Mouse (Mus musculus) stomach, embryonic 15.5 days (tissue): Measurements from ENCODE around the gene Nomo1. TPM values are rescaled to one million over a fixed set of nuclear protein-coding genes. Genes with fewer than 3 reads are reported as not detected.

ENCODE experiments used
- ATAC-seq: fragments of 200-750 bp; cut with Nextera tagmentation; 2 replicates; pipeline ENCODE4 v1.8.0; 2017; ENCODE audit warnings: low read depth, moderate number of reproducible peaks, moderate TSS enrichment; ENCODE audit not compliant: insufficient read depth, low FRiP score
- H3K27ac ChIP-seq: fragments of 300-500 bp; sonication (generic); 2 replicates; pipeline ENCODE4 v1.5.1; 2015; ENCODE audit warnings: mild to moderate bottlenecking, inconsistent platforms
- H3K27me3 ChIP-seq: fragments of 300-500 bp; sonication (generic); replicated peaks from 2 replicates; pipeline ENCODE4 v1.6.1; 2015; ENCODE audit warnings: inconsistent platforms
- H3K36me3 ChIP-seq: fragments of 300-500 bp; sonication (generic); 2 replicates; pipeline ENCODE4 v1.6.1; 2015; ENCODE audit warnings: inconsistent platforms
- H3K4me1 ChIP-seq: fragments of 300-500 bp; sonication (generic); 2 replicates; pipeline ENCODE4 v1.6.1; 2015; ENCODE audit warnings: inconsistent platforms
- H3K4me2 ChIP-seq: fragments of 300-500 bp; sonication (generic); 2 replicates; pipeline ENCODE4 v1.6.1; 2015; ENCODE audit warnings: mild to moderate bottlenecking, inconsistent platforms
- H3K4me3 ChIP-seq: fragments of 300-500 bp; sonication (generic); replicated peaks from 2 replicates; pipeline ENCODE4 v1.5.1; 2015; ENCODE audit warnings: inconsistent platforms
- H3K9ac ChIP-seq: fragments of 300-500 bp; sonication (generic); 2 replicates; pipeline ENCODE4 v1.6.1; 2015; ENCODE audit warnings: inconsistent platforms
- H3K9me3 ChIP-seq: fragments of 300-500 bp; sonication (generic); 2 replicates; pipeline ENCODE4 v1.6.1; 2016; ENCODE audit warnings: inconsistent platforms
- WGBS: fragments of 180-500 bp; shearing (Covaris S2); methylation state at CpG from one replicate; pipeline ENCODE4 v1.1.7; 2015; 5-methylcytosine and 5-hydroxymethylcytosine counted together
- polyA plus RNA-seq: library from polyadenylated mRNA; unstranded; fragments of >200 nt; fragmentation: Nextera tagmentation; extraction: Ambion mirVana; gene quantifications from 2 replicates; pipeline ENCODE4 v1.2.1, GENCODE M21; 2015

Gene Nomo1
- polyA plus RNA-seq, 1 experiment from 2014 or later = 44.7 TPM

DNA sequence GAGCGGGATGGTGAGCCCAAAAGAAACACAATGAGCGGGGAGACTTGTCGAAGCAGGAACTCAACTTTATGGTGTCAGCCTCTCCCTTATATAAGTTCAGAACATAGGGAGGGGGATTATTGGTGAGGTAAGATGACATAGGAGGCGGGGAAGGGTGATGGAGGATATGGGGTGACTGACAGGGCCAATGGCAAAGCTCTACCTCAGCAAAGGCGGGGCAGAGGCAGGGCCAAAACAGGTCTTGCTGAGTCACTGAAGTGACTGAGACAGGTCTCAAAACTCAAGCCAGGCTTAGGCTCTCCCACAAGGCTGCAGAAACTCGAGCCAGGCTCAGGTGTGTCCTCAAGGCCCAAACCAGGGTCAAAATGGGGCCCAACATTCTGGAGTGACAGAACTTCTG, 52.9 kb downstream of the Nomo1 start:
- Histone ChIP-seq H3K27me3 (no peaks in the 10 kb centered on the region), H3K9me3 (no peaks in the 10 kb centered on the region), H3K4me2 (no peak overlapping the region), H3K27ac (no peak overlapping the region), H3K9ac (no peak overlapping the region), H3K36me3 (peaks cover 20% of the 10 kb centered on the region; the same call in 1 of the 2 replicates), H3K4me3 (no peak overlapping the region), H3K4me1 (peaks cover 8% of the 10 kb centered on the region; the same call in 1 of the 2 replicates)
- ATAC-seq = no peak
- 80% methylated on average over 6 of the region's 6 CpGs for WGBS

DNA sequence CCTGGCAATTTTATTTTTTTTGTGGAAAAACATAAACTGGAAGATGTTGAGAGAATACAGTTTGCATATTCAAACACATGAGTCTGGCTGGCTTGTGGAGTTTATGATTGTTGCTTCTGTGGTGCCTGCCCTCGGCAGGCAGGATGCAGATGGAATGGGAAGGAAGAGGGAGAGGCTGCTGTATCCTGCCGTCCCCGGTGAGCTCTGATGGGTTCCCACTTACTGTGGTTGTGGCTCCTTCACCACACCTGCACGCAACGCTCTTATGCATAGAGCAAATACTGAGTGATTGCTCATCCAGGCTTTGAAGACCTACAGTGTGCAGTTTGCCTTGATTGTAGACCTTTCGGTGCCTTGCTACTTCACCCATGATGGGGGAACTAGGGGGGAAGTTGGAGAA, 54.7 kb downstream of the Nomo1 start:
- no peak for ATAC-seq
- Histone ChIP-seq H3K27ac (no peak overlapping the region), H3K27me3 (no peaks in the 10 kb centered on the region), H3K4me1 (peaks cover 8% of the 10 kb centered on the region; the same call in 1 of the 2 replicates), H3K9me3 (no peaks in the 10 kb centered on the region), H3K4me3 (no peak overlapping the region), H3K9ac (no peak overlapping the region), H3K36me3 (peaks cover 9% of the 10 kb centered on the region; the same call in 1 of the 2 replicates), H3K4me2 (no peak overlapping the region)
- 84% methylated on average over 6 of the region's 6 CpGs for WGBS

DNA sequence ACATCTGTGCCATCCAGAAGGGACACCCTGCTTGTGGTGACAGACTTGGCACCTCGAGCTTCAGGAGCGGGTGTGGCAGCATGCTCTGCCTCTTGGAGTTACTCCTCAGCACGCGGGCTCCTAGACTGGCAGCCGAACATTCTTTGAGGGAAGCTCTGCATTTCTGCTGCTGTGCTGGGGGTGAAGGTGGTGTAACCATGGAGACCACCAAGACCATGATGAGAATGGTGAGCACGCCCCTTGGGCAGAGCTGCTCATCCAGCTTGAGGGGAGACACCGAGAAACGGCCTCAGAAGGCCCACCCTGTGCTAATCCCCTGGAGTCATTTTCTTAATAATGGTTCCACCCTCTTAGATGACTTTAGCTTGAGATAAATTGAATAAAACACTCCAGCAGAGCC, 59.3 kb downstream of the Nomo1 start:
- no peaks in the 10 kb centered on the region for H3K4me1 ChIP-seq

DNA sequence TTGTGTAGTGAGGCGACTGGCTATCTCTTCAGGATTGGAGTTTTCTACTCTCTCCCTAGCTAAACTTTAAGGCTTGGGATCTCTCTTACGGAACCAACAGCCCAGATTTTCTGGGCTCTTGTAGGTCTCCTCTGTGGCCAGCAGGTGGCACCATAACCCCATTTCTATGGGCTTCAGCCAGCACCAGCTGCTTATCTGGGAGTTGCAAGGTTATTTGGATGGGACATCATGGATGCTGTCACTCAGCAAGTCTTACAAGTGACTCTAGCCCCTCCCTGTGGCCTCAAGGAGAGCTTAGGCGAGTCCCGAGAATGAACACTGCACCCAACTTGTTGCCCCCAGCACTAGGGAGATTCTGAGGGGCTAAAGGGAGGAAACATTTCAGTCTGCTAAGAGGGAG, 62.6 kb downstream of the Nomo1 start:
- Histone ChIP-seq H3K4me2 (no peak overlapping the region), H3K9ac (no peak overlapping the region), H3K36me3 (no peaks in the 10 kb centered on the region), H3K4me1 (no peaks in the 10 kb centered on the region), H3K27me3 (peaks cover 4% of the 10 kb centered on the region; the same call in 1 of the 2 replicates), H3K27ac (no peak overlapping the region), H3K9me3 (no peaks in the 10 kb centered on the region), H3K4me3 (no peak overlapping the region)
- ATAC-seq = no peak
- 3% methylated on average over 4 of the region's 4 CpGs for WGBS

More for the DNA sequence above, 59.3 kb downstream of the Nomo1 start:
- H3K27ac ChIP-seq = no peak overlapping the region
- H3K9ac ChIP-seq = no peak overlapping the region
- peaks cover 4% of the 10 kb centered on the region; the same call in 1 of the 2 replicates for H3K27me3 ChIP-seq
- H3K9me3 ChIP-seq = no peaks in the 10 kb centered on the region
- WGBS = 55% methylated on average over 8 of the region's 8 CpGs
- H3K4me2 ChIP-seq = no peak overlapping the region
- H3K36me3 ChIP-seq = no peaks in the 10 kb centered on the region
- H3K4me3 ChIP-seq = no peak overlapping the region
- no peak for ATAC-seq

DNA sequence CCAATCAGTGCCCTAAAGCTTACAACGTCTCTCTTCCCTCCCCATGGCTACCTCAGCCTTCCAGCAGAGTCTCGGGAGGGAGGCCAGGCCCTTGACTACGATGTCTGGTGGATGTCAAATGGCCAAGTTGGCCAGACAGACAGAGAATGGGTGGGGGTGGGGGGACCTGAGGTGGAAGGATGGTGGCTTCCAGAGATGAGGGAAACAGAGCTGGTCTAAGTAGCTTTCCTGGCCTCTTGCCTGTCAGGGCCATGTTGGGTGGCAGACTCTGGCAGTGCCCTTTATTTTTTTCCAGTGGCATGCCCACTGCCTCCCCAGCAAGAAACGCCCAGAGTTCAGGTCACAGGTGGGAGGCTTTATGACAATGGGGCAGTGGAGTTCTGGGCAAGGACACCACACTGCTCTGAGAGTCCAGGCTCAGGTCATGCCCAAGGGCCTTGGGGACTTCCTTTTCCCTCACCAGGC, 63.9 kb downstream of the Nomo1 start:
- no peak overlapping the region for H3K4me2 ChIP-seq
- H3K36me3 ChIP-seq = no peaks in the 10 kb centered on the region
- H3K27me3 ChIP-seq = peaks cover 4% of the 10 kb centered on the region; the same call in 1 of the 2 replicates
- H3K27ac ChIP-seq = no peak overlapping the region
- WGBS = 56% methylated on average over 4 of the region's 4 CpGs
- H3K9me3 ChIP-seq = no peaks in the 10 kb centered on the region
- no peaks in the 10 kb centered on the region for H3K4me1 ChIP-seq
- no peak overlapping the region for H3K4me3 ChIP-seq
- H3K9ac ChIP-seq = no peak overlapping the region
- ATAC-seq = no peak

DNA sequence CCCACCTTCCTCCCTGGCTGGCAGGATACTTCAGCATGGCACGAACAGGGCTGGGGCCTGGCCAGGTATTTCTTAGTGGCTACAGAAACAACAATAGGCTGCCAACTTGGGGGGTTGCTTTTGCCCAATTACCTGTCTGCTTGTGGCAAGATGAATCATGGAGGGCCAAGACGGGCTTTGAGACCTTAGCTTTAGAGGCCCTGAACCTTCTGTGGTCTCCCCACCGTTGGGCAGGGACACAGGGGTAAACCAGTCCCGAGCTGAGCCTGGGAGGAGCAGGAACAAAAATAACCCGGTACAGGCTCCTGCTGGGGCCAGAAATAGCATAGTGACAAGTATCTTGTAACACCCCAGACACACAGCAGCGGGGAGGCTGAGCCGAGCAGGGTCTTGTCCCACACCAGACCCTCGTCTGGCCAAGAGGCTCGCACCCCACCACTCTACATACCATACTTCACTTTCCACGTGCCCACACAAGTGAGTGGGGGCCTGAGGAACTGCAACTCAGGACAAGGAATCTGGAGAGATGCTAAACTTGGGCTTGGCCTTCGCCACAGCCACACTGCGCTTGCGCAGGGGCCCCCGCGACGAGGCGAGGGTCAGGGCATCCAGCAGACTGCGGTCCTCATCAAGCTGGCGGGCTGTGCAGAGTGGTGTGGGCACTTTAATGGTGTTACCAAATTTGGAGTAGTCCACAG, 64.9 kb downstream of the Nomo1 start:
- 78% methylated on average over 19 of the region's 19 CpGs for WGBS
- H3K4me2 ChIP-seq = 0 out of 2 replicates have a peak overlapping the region, but pooled peaks have one; percentile 9
- no peaks in the 10 kb centered on the region for H3K9me3 ChIP-seq
- H3K27ac ChIP-seq = no peak overlapping the region
- ATAC-seq = no peak
- H3K4me1 ChIP-seq = no peaks in the 10 kb centered on the region
- H3K4me3 ChIP-seq = no peak overlapping the region
- no peaks in the 10 kb centered on the region for H3K36me3 ChIP-seq
- H3K27me3 ChIP-seq = peaks cover 4% of the 10 kb centered on the region; the same call in 1 of the 2 replicates
- no peak overlapping the region for H3K9ac ChIP-seq

DNA sequence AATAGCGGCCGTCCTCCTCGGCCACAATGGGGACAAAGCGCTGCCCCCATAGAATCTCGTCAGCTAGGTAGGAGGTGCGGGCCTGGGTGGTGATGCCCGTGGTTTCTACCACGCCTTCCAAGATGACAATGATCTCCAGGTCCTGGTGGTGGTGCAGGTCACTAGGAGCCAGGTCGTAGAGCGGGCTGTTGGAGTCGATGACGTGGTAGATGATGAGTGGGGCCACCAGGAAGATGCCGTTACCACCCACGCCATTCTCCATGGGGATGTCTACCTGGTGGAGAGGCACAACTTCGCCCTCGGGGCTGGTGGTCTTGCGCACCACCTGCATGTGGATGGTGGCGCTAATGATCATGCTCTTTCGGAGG, 65.4 kb downstream of the Nomo1 start:
- no peaks in the 10 kb centered on the region for H3K4me1 ChIP-seq
- H3K9me3 ChIP-seq = no peaks in the 10 kb centered on the region
- no peaks in the 10 kb centered on the region for H3K36me3 ChIP-seq
- no peak overlapping the region for H3K9ac ChIP-seq
- no peak overlapping the region for H3K4me3 ChIP-seq
- ATAC-seq = no peak
- peaks cover 4% of the 10 kb centered on the region; the same call in 1 of the 2 replicates for H3K27me3 ChIP-seq
- H3K27ac ChIP-seq = no peak overlapping the region
- 91% methylated on average over 19 of the region's 19 CpGs for WGBS
- no peak overlapping the region for H3K4me2 ChIP-seq

DNA sequence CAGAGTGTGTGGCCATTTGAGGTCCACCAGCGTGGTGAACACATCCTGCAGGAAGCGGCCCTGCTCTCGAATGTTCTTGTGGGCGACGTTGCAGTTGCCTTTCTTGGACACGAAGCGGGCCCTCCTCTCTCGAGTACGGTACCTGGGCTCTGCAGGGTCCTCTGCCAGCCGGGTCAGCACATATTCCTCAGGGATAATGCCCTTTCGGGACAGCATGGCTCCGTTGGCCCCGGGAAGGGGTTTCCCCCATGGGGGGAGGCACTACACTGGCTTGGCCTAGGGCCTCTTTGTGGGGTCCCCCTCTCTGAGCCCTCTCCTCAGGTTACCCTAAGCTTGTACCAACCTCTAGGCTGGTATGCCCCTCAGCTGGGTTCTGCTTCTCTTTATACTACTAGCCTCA, 66.2 kb downstream of the Nomo1 start:
- peak overlapping the region; percentile 83 for H3K4me2 ChIP-seq

DNA sequence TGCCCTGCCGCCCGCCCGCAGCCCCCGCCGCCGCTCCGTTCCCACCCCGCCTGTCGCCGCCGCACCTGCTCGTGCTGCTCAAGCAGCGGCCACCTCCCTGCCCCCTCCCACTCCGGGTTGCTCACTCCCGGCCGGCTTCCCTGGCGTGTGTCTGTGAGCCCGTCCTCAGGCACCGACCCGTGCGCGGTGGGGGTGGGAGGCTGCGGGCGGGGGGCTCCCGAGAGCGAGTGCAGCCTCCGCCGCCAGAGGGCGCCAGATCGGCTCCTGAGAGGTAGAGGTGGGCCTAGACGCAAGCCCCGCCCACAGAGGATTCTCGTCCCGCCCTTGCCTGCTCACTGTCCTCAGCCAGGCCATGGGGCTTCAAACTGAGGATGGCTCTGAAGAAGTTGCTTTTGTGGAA, 67.1 kb downstream of the Nomo1 start, which contains the start of gene Kcnj11:
Gene Kcnj11, minus strand, starts transcription at position 202 of the 400 bp plus-strand sequence.
- Histone ChIP-seq H3K9ac (no peak within 1 kb of the TSS), H3K4me3 (peak within 1 kb of the TSS; percentile 52), H3K36me3 (no peaks in the 10 kb centered on the region), H3K27ac (no peak within 1 kb of the TSS), H3K4me1 (no peaks in the 10 kb centered on the region), H3K4me2 (peak within 1 kb of the TSS; percentile 83), H3K9me3 (no peaks in the 10 kb centered on the region), H3K27me3 (peaks cover 2% of the 10 kb centered on the region; the same call in 1 of the 2 replicates)
- WGBS = under 1% methylated on average over 32 of the region's 34 CpGs
- ATAC-seq = peak; percentile 78

More for the DNA sequence above, 66.2 kb downstream of the Nomo1 start:
- Histone ChIP-seq H3K4me1 (no peaks in the 10 kb centered on the region), H3K27ac (no peak overlapping the region), H3K36me3 (no peaks in the 10 kb centered on the region), H3K9me3 (no peaks in the 10 kb centered on the region), H3K9ac (no peak overlapping the region), H3K27me3 (peaks cover 4% of the 10 kb centered on the region; the same call in 1 of the 2 replicates), H3K4me3 (peak overlapping the region; percentile 52)
- WGBS = 76% methylated on average over 13 of the region's 13 CpGs
- ATAC-seq = no peak

DNA sequence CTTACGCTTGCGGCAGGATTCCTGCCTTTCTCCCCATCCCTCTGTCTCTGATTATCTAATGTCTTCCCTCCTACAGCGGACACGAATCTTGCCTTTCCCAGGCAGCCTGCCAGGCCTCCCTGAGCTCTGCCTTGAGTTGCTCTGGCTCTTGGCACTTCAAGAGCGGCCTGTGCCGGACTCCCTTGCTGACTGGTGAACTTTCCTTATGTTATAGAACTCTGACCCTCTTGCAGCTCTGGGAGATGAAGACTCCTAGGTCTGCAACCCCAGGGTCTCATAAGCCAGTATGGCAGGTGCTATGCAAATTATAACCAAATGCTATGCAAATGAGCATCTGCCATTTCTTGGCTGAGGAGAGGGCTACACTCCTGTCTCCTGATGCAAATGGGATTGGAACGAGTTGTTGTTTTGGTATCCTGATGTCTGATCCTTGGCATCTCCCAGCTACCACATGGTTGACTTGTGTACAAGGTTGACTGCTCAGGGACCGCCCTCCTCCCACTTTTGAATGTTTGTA, 69.6 kb downstream of the Nomo1 start:
- 78% methylated on average over 8 of the region's 8 CpGs for WGBS
- H3K27ac ChIP-seq = no peak overlapping the region
- H3K4me3 ChIP-seq = no peak overlapping the region
- no peak overlapping the region for H3K4me2 ChIP-seq
- no peak for ATAC-seq
- no peak overlapping the region for H3K9ac ChIP-seq
- no peaks in the 10 kb centered on the region for H3K36me3 ChIP-seq
- H3K4me1 ChIP-seq = no peaks in the 10 kb centered on the region
- no peaks in the 10 kb centered on the region for H3K9me3 ChIP-seq
- no peaks in the 10 kb centered on the region for H3K27me3 ChIP-seq

DNA sequence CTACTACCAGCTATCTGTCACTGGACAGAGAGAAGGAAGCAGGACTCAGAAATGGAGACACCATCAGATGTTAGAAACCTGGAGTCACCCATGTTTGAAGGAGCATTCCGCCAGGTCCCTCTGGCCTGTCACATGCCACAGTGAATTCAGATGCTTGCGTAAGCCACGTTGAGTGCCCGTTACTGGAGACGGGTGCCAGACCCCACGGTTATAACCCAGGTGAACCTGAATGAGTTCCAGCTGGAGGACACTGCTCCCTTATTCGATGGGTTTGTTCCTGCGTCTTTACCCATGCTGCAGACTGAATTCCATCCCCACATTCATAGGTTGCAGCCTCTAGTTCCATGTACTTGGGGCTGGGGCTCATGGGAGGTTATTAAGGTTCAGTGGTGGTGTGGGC, 70.3 kb downstream of the Nomo1 start:
- H3K27me3 ChIP-seq = no peaks in the 10 kb centered on the region
- H3K4me3 ChIP-seq = no peak overlapping the region
- no peaks in the 10 kb centered on the region for H3K4me1 ChIP-seq
- H3K4me2 ChIP-seq = no peak overlapping the region
- H3K27ac ChIP-seq = no peak overlapping the region
- H3K9me3 ChIP-seq = no peaks in the 10 kb centered on the region
- no peaks in the 10 kb centered on the region for H3K36me3 ChIP-seq
- H3K9ac ChIP-seq = no peak overlapping the region
- ATAC-seq = no peak
- WGBS = 86% methylated on average over 8 of the region's 8 CpGs

DNA sequence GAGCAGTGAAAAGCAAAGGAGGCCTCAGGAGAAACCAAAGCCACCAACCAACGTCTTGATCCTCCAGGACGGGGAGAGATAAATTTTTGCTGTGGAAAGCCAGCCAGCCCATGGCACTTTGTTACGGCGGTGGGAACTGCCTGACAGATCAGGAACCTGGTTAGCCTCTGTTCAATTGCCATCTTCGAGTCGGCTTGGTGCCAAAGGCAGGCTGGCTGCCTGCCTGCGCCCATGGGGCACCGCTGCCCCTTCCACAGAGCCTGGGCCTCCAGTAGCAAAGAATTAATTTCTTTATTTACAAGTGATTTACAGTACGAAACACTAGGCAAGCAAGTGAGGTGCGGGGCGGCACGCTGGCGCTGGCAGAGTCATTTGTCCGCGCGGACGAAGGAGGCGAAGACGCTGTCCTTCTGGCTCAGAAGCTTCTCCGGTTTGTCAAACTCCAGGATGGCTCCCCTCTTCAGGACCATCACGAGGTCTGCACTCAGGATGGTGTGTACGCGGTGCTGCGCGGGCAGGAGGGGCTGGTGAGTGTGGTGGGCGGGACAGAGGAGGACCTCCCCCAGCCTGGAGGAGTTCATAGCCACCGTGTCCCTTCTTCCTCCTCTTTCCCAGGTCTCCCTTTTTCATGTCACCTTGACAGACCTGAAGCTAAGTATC, 70.9 kb downstream of the Nomo1 start:
- Histone ChIP-seq H3K9me3 (no peaks in the 10 kb centered on the region), H3K9ac (no peak overlapping the region), H3K4me2 (no peak overlapping the region), H3K36me3 (no peaks in the 10 kb centered on the region), H3K4me1 (no peaks in the 10 kb centered on the region), H3K27me3 (no peaks in the 10 kb centered on the region), H3K4me3 (no peak overlapping the region), H3K27ac (no peak overlapping the region)
- 82% methylated on average over 27 of the region's 27 CpGs for WGBS
- ATAC-seq = no peak
